Mouse (Mus musculus) forelimb bud, embryonic 11.5 days (tissue): ENCODE data around the gene Sash1.

ENCODE experiments used
- DNase-seq: peaks from one replicate; pipeline ENCODE4 v3.0.0-alpha.2; 2012; ENCODE audit warnings: low read depth, low spot score

Sash1 gene

GRCm38 (mm10) chr10:8898831-8899511 is 13.1 kb upstream of the Sash1 start:
- DNase-seq: peak; percentile 39

GRCm38 (mm10) chr10:8898099-8898777 is 12.4 kb upstream of the Sash1 start:
- no peak for DNase-seq

GRCm38 (mm10) chr10:8894965-8895515 is 9.2 kb upstream of the Sash1 start:
- no peak for DNase-seq

GRCm38 (mm10) chr10:8890511-8890910 is 4.6 kb upstream of the Sash1 start:
- DNase-seq: no peak

- no peak for DNase-seq
Measured at GRCm38 (mm10) chr10:8889341-8889740, 3.5 kb upstream of the Sash1 start.

- no peak for DNase-seq
Measured at GRCm38 (mm10) chr10:8886528-8886854, 621 bp upstream of the Sash1 start.

GRCm38 (mm10) chr10:8885201-8885600 is 669 bp downstream of the Sash1 start:
- peak; percentile 44 for DNase-seq

GRCm38 (mm10) chr10:8884565-8884964 is 1.3 kb downstream of the Sash1 start:
- no peak for DNase-seq

GRCm38 (mm10) chr10:8883686-8884085 is 2.2 kb downstream of the Sash1 start:
- DNase-seq: no peak

GRCm38 (mm10) chr10:8881736-8882135 is 4.1 kb downstream of the Sash1 start:
- DNase-seq: no peak

GRCm38 (mm10) chr10:8880950-8881675 is 4.8 kb downstream of the Sash1 start:
- DNase-seq: peak; percentile 37

- no peak for DNase-seq
Measured at GRCm38 (mm10) chr10:8878824-8879223, 7.0 kb downstream of the Sash1 start.

- DNase-seq: no peak
Measured at GRCm38 (mm10) chr10:8878381-8878780, 7.5 kb downstream of the Sash1 start.

GRCm38 (mm10) chr10:8873631-8874370 is 12.1 kb downstream of the Sash1 start:
- DNase-seq: no peak

- no peak for DNase-seq
Measured at GRCm38 (mm10) chr10:8872788-8873187, 13.1 kb downstream of the Sash1 start.

- no peak for DNase-seq
Measured at GRCm38 (mm10) chr10:8871935-8872334, 13.9 kb downstream of the Sash1 start.

GRCm38 (mm10) chr10:8870368-8870767 is 15.5 kb downstream of the Sash1 start:
- no peak for DNase-seq

- no peak for DNase-seq
Measured at GRCm38 (mm10) chr10:8866062-8866642, 19.7 kb downstream of the Sash1 start.

- no peak for DNase-seq
Measured at GRCm38 (mm10) chr10:8860655-8861054, 25.2 kb downstream of the Sash1 start.

GRCm38 (mm10) chr10:8858718-8859117 is 27.2 kb downstream of the Sash1 start:
- DNase-seq: no peak

- no peak for DNase-seq
Measured at GRCm38 (mm10) chr10:8856942-8857341, 28.9 kb downstream of the Sash1 start.
